Mouse (Mus musculus) heart, postnatal 14 days (tissue): Measurements from ENCODE around the gene Tppp3. TPM values are rescaled to one million over a fixed set of nuclear protein-coding genes. Genes with fewer than 3 reads are reported as not detected.

Experiments used
- DNase-seq, 2 experiments: peaks; one replicate each; pipeline ENCODE4 v3.0.0; 2021 to 2022
- intact Hi-C: fragments of 180-260 bp; cut with DNase I; formaldehyde crosslinking; loops from one replicate; pipeline ENCODE4 v1.15.1; 2025
- total RNA-seq, 2 experiments: library from RNA; stranded (reverse); gene quantifications; 2 replicates each; pipeline ENCODE4 v1.2.3; 2021

The Tppp3 gene
- total RNA-seq, 2 experiments from 2014 or later, result 47.7 to 50.1 TPM

GRCm38 (mm10) chr8:105469816-105470215 is 1.5 kb downstream of the Tppp3 start:
- intact Hi-C loops, result no loop called here

DNA sequence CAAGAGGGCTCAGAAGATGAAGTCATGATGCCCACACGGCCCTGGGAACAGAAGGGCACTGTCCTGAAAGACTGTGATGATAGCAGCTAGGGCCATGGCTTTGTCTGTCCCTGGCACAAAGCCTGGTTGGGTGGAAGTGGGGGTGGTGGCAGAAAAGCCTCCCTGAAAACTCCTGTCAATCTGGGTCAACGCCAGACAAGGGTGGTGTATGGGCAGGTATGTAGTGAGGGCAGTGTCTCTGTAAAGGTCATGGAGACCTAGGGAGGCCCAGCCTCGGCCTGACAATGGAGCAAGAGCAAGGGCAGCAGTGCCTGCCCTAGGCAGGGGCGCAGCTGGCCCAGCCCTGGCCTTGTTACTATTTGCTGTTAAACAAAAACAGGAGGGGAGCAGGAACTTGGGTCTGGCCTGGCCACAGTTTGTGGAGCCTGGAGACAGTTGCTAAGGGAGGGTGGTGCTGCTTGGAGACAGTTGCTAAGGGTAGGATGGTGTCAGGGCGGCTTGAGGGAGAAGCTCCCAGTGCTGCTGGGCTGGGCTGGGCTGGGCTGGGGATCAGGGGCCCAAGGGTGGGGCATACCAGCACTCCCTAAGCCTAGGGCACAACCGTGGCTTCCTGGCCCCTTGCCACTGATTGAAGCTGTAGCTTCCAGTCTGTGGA is 2.2 kb downstream of the Tppp3 start:
- intact Hi-C loops, result no loop called here
- DNase-seq, result peak; percentile 38 to 46

More at GRCm38 (mm10) chr8:105469816-105470215, 1.5 kb downstream of the Tppp3 start:
- DNase-seq, result no peak

DNA sequence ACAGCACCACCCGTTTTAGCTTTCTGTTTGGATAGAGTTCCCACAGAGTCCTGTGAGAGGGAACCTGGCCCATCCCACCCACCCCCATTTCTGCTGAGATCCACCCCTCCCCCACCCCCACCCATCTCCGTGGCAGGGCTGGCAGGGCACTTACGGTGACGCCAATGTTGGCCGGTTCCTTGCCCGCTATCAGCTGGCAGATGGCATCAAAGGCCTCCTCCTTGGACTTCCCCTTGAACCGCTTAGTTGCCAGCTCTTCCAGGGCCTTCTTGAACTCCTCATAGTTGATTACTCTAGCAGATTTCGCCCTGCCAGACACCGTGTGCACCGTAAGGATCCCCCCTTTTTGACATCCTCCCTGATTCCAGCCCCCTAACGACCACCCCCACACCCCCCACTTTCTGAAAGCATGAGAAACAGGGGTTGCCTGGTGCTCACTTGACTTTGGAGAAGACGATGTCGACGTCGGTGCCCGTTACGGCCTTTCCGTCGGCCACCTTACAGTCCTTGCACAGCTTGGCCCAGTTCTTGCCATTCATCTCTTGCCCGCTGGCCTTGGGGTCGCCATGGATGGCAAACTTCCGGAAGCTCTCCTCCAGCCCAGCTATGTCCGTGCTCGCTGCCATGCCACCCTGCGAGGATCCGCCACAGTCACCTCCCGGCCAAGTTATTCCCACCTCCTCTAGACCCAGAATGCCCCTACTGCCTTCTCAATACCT is 3.2 kb downstream of the Tppp3 start:
- intact Hi-C loops, result no loop called here

DNA sequence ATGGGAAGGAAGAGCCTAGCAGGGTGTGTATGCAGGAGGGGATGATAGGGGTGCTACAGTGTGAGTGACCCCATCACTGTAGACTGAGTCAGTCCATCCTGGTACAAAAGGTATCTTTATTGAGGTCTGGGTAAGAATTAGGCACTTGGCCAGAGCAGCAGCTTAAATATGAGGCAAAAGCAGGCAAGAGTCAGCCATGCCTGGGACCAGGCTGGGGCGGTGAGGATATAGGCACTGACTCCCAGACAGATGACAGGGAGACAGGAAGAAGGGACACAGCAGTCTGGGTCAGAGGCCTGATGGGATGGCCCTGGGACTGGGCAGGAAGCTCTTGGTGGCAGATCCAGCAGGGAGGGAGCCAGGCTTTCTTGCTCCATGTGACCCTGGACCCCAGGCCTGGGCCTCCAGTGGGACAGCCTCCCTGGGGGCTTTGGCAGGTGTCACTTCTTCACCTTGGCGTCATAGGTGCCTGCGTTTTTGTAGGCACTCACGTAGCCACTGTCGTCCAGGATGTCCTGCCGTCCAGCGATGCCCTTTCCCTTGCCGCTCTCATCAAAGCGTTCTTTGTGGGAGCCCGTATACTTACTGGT is 3.8 kb downstream of the Tppp3 start:
- DNase-seq, result no peak
- intact Hi-C loops, result no loop called here

More for the DNA sequence above, 3.2 kb downstream of the Tppp3 start:
- DNase-seq, result no peak

GRCm38 (mm10) chr8:105466700-105467291 is 4.5 kb downstream of the Tppp3 start:
- DNase-seq, result peak in 1 of 2 experiments; percentile 61
- intact Hi-C loops, result no loop called here

GRCm38 (mm10) chr8:105466246-105466645 is 5.1 kb downstream of the Tppp3 start:
- DNase-seq, result no peak
- intact Hi-C loops, result no loop called here

DNA sequence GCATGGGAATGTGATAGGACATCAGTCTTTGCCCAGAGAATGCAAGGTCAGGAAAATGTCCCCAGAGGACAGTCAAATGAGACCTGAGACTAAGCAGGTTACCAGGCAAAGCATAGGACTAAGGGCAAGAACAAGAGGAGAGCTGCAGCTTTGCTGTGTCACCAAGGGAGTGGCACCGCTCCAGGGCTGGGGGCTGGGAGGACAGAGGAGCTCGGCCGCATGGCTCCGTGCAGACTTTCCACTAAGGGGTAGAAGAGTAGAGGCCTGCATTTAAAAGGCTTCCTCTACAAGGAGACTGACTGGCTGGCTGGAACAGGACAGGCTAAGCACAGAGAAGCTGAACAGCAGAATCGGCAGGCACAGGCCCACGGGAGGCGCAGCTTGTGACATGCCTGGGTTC is 6.7 kb downstream of the Tppp3 start:
- DNase-seq, result peak in 1 of 2 experiments; percentile 33
- intact Hi-C loops, result no loop called here

GRCm38 (mm10) chr8:105461085-105461803 is 10.1 kb downstream of the Tppp3 start:
- no peak for DNase-seq
- intact Hi-C loops, result no loop called here

DNA sequence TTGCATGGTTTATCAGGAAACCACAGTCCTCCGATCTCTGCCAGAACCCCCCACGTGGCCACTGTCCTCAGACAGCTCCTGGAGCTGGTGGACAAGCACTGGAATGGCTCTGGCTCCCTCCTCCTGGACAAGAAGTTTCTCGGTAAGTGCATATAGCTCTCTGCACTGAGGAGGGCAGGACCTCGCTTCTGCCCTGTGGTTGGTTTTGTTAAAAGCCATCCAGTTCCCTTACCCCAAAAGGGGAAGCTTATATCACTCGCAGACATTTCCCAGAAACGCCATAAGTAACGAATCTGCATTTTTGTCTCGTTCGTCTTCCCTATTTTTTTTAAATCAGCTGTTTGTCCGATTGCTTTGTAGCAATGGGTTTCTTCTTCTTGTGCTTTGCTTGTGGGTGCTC is 16.1 kb downstream of the Tppp3 start:
- intact Hi-C loops, result no loop called here

DNA sequence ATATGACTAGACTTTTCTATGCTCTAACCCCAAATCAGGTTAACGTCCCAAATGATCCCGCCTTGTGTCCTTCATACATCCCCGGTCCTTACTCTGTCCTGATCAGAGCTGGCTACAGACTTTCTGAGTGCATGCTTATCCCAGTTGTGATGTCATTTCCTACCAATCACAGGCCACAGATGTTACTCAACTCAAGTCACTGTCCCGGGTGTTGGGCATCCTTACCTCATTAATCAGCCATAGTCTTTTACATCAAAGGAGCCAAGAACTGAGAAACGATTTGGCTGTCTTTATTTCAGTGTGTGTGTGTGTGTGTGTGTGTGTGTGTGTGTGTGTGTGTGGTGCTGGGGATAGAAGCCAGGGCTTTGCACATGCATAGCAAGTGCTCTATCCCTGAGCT is 17.2 kb downstream of the Tppp3 start:
- DNase-seq, result no peak
- intact Hi-C loops, result no loop called here

More for the DNA sequence above, 16.1 kb downstream of the Tppp3 start:
- no peak for DNase-seq

DNA sequence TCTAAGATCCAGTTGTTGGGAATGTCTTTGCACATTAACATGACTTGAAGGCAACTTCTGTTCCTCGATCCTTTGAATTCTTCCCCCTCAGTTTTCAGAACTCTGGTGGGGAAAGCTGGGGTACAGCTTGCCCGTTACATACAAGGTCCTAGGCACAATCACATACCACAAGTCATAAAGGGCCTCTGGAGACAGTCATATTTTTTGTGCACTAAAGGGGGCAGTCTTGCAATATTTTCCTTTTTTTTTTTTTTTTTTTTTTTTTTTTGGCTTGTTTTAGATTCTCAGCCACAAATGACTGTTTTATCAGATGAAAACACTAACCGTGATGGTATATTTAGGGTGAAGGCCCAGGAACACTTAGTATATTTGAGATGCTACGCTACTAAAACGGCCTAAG is 18.0 kb downstream of the Tppp3 start:
- no peak for DNase-seq
- intact Hi-C loops, result no loop called here

- no peak for DNase-seq
- intact Hi-C loops, result no loop called here
These were observed 19.3 kb downstream of the Tppp3 start for GRCm38 (mm10) chr8:105451903-105452603.

DNA sequence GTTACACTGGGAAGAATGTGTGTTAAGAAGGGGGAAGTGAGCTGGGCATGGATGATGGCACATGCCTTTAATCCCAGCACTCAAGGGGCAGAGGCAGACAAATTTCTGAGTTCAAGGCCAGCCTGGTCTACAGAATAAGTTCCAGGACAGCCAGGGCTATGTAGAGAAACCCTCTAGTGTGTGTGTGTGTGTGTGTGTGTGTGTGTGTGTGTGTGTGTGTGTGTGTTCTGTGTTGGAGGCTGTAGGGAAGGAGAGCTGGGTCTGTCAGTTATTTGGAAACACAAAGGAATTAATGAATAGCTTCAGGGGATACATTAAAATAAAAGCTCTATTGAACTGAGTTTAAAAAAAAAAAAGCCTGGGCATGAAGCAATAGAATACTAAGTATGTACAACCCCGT is 20.3 kb downstream of the Tppp3 start:
- DNase-seq, result no peak
- intact Hi-C loops, result no loop called here

- DNase-seq, result no peak
- intact Hi-C loops, result no loop called here
These were observed 22.7 kb downstream of the Tppp3 start for GRCm38 (mm10) chr8:105448596-105448995.

GRCm38 (mm10) chr8:105448188-105448587 is 23.1 kb downstream of the Tppp3 start:
- intact Hi-C loops, result no loop called here
- DNase-seq, result no peak

GRCm38 (mm10) chr8:105446127-105446552 is 25.2 kb downstream of the Tppp3 start:
- intact Hi-C loops, result no loop called here
- DNase-seq, result peak; percentile 40 to 52

- DNase-seq, result peak; percentile 18 to 41
- intact Hi-C loops, result no loop called here
These were observed 25.8 kb downstream of the Tppp3 start for GRCm38 (mm10) chr8:105445296-105446126.

GRCm38 (mm10) chr8:105442661-105443060 is 28.7 kb downstream of the Tppp3 start:
- DNase-seq, result no peak
- intact Hi-C loops, result loop anchor here (5.0 kb wide), 1 partner anchor 35 kb away; no protein-coding TSS in a partner anchor

DNA sequence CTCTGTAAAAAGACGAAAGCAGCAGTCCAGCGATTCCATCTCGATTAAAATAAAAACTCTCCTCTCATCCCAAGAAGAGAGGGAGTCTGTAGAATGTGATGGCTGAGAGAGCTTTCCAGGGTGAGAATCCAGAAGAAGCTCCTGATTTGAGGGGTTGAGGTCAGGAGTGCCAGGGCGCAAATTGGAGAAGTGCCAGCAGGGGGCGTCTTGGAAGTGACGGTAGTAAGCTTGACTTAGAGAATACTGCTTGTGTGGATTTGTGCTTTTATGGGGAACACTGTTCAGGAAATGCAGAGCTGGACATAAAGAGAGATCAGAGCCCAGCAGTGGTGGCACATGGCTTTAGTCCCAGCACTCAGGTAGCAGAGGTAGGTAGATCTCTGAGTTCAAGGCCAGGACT is 29.9 kb downstream of the Tppp3 start:
- intact Hi-C loops, result loop anchor here (5.0 kb wide), 1 partner anchor 36 kb away; no protein-coding TSS in a partner anchor
- peak; percentile 47 to 65 for DNase-seq
